Mouse (Mus musculus): ENCODE measurements around the gene F12.

GRCm38 (mm10) chr13:55413333-55413732, 13.3 kb downstream of the F12 start:
- TF ChIP-seq CTCF (IDR thresholded peaks at IDR 0.05; ENCODE audit: low read depth) = no peak
- TF ChIP-seq EP300 (optimal IDR thresholded peaks at IDR 0.05) = no peak
